In genomic region chr4:95212561-95212960, GRCm38 (mm10) we compare ENCODE assay signal across 24 mouse cellular contexts.
DNase-seq lines count a peak whose midpoint lies in the region; ATAC-seq and TF ChIP-seq lines count a peak whose summit lies in the region.
"Had no signal": no experiment of that assay in that cellular context is flagged by ENCODE, and none has a peak within 500 bp of the region (broad histone marks: within the 10 kb centered on the region; RNA-seq: fewer than 3 reads in every experiment).

No protein-coding gene starts in this region.

- H3K4me3 ChIP-seq in forebrain, embryonic 13.5 days: no peak overlapping the region
- no peak overlapping the region for H3K4me3 ChIP-seq in forebrain, embryonic 16.5 days (replicated peaks; ENCODE audit: low read length)
- H3K4me3 ChIP-seq in spleen, adult 2 months (ENCODE audit: extremely low read depth, insufficient read depth, insufficient read length): no peak overlapping the region
- H3K4me3 ChIP-seq in layer of hippocampus, adult 2 months: no peak overlapping the region
- H3K4me3 ChIP-seq: embryonic facial prominence, embryonic 12.5 days; liver, embryonic 15.5 days had no signal

- no peaks in the 10 kb centered on the region for H3K9me3 ChIP-seq in forebrain, embryonic 13.5 days (replicated peaks)
- no peaks in the 10 kb centered on the region for H3K9me3 ChIP-seq in forebrain, embryonic 16.5 days (ENCODE audit: control insufficient read depth, low read length)
- H3K9me3 ChIP-seq: embryonic facial prominence, embryonic 12.5 days; G1E; liver, embryonic 15.5 days had no signal

- no peak overlapping the region for H3K9ac ChIP-seq in forebrain, embryonic 13.5 days
- no peak overlapping the region for H3K9ac ChIP-seq in forebrain, embryonic 16.5 days (replicated peaks; ENCODE audit: low read depth, low read length)
- H3K9ac ChIP-seq: embryonic facial prominence, embryonic 12.5 days; forebrain, postnatal 0 days; hindbrain, embryonic 14.5 days; liver, embryonic 15.5 days had no signal

- no peak overlapping the region for H3K4me2 ChIP-seq in forebrain, embryonic 13.5 days
- no peak overlapping the region for H3K4me2 ChIP-seq in forebrain, embryonic 16.5 days (ENCODE audit: low read length)
- H3K4me2 ChIP-seq: embryonic facial prominence, embryonic 12.5 days; hindbrain, embryonic 14.5 days; liver, embryonic 15.5 days had no signal

- TF ChIP-seq POLR2A in spleen, adult 2 months (IDR thresholded peaks at IDR 0.05; ENCODE audit: low read depth, low read length): no peak

- ATAC-seq in forebrain, embryonic 13.5 days: peak; percentile 41; the same call in 1 of the 2 replicates
- no peak for ATAC-seq in forebrain, embryonic 16.5 days
- peak; percentile 29 for ATAC-seq in monocyte, adult 5-6 weeks (replicated peaks; ENCODE audit: insufficient number of reproducible peaks, low FRiP score, low TSS enrichment, poor library complexity, severe bottlenecking)
- no peak for ATAC-seq in CD4-positive, CD25-positive, alpha-beta regulatory T cell, adult 4 months
- ATAC-seq: forebrain, postnatal 0 days; inflammation-experienced regulatory T-cells, adult 6 months; Patski had no signal

- H3K4me1 ChIP-seq in forebrain, embryonic 13.5 days: no peaks in the 10 kb centered on the region
- no peaks in the 10 kb centered on the region for H3K4me1 ChIP-seq in forebrain, embryonic 16.5 days (replicated peaks; ENCODE audit: control insufficient read depth, insufficient read depth, low read length)
- H3K4me1 ChIP-seq in spleen, adult 2 months (ENCODE audit: control insufficient read depth, insufficient read depth, insufficient read length): peaks cover 36% of the 10 kb centered on the region
- H3K4me1 ChIP-seq: liver, embryonic 15.5 days had no signal

- H3K36me3 ChIP-seq in forebrain, embryonic 13.5 days (ENCODE audit: poor library complexity, severe bottlenecking): no peaks in the 10 kb centered on the region
- no peaks in the 10 kb centered on the region for H3K36me3 ChIP-seq in forebrain, embryonic 16.5 days (ENCODE audit: control insufficient read depth, insufficient read depth)
- no peaks in the 10 kb centered on the region for H3K36me3 ChIP-seq in spleen, adult 2 months (ENCODE audit: control insufficient read depth, insufficient read depth, low read length)
- H3K36me3 ChIP-seq: embryonic facial prominence, embryonic 12.5 days; G1E; liver, embryonic 15.5 days had no signal

- no peaks in the 10 kb centered on the region for H3K27me3 ChIP-seq in forebrain, embryonic 13.5 days
- H3K27me3 ChIP-seq in forebrain, embryonic 16.5 days (replicated peaks; ENCODE audit: control insufficient read depth, insufficient read depth, low read length): no peaks in the 10 kb centered on the region
- no peaks in the 10 kb centered on the region for H3K27me3 ChIP-seq in spleen, adult 2 months (ENCODE audit: control insufficient read depth, insufficient read depth, low read length)
- H3K27me3 ChIP-seq: CH12.LX; embryonic facial prominence, embryonic 12.5 days; liver, embryonic 15.5 days; Patski had no signal

- DNase-seq in spleen, adult 2 months (ENCODE audit: low read depth in 1 of 2, low spot score in 2 of 2): peak in 1 of 2 experiments; percentile 64
- DNase-seq in spleen, postnatal 36 days (ENCODE audit: low spot score in 2 of 2): no peak
- DNase-seq in layer of hippocampus, adult 2 months (ENCODE audit: low spot score in 2 of 2): no peak
- DNase-seq: cerebellum, adult 18-20 months; cerebellum, postnatal 14 days; forebrain, postnatal 0 days; heart, postnatal 36 days; kidney, postnatal 4 days; layer of hippocampus, adult 9-11 months; lung, postnatal 4 days; retina, postnatal 1 day; right cerebral cortex, postnatal 25 days; thymus, postnatal 14 days had no signal

- TF ChIP-seq CTCF in spleen, adult 2 months (IDR thresholded peaks at IDR 0.05; ENCODE audit: extremely low read depth, insufficient read depth, insufficient read length, insufficient replicate concordance): no peak
- no peak for TF ChIP-seq CTCF in layer of hippocampus, adult 2 months (conservative IDR thresholded peaks at IDR 0.05)

- no peak overlapping the region for H3K27ac ChIP-seq in forebrain, embryonic 13.5 days
- no peak overlapping the region for H3K27ac ChIP-seq in forebrain, embryonic 16.5 days (ENCODE audit: low read length)
- peak overlapping the region; percentile 27 for H3K27ac ChIP-seq in spleen, adult 2 months (ENCODE audit: insufficient read depth, low read length)
- H3K27ac ChIP-seq in layer of hippocampus, adult 2 months: no peak overlapping the region
- H3K27ac ChIP-seq: embryonic facial prominence, embryonic 12.5 days; hindbrain, embryonic 14.5 days; liver, embryonic 15.5 days had no signal

- 53% methylated on average over 2 of the region's 2 CpGs for WGBS in forebrain, embryonic 13.5 days
- WGBS in forebrain, embryonic 16.5 days: 68% methylated on average over 2 of the region's 2 CpGs
- 62% methylated on average over 2 of the region's 2 CpGs for WGBS in spleen, adult 2 months

Comparison
In these comparisons a context has a peak if more than half of its experiments do, and no peak if none do; other contexts are left out.
1. ATAC-seq: peak in forebrain, embryonic 13.5 days (single experiment) and monocyte, adult 5-6 weeks (single experiment); none in forebrain, embryonic 16.5 days (single experiment) and CD4-positive, CD25-positive, alpha-beta regulatory T cell, adult 4 months (single experiment).